Mouse (Mus musculus) spleen, postnatal 36 days (tissue): Measurements from ENCODE around the gene Pcbp4.

Experiments used
- DNase-seq, 2 experiments: peaks; one replicate each; pipeline ENCODE4 v3.0.0; 2022; ENCODE audit warnings: low spot score in 2 of 2, mixed read lengths in 1 of 2

Pcbp4 gene

GRCm38 (mm10) chr9:106447348-106447747 is 5.7 kb upstream of the Pcbp4 start, which contains the start of the genes Abhd14b and Abhd14a:
TSS of gene Abhd14b (plus strand) at chr9:106447459.
TSS of gene Abhd14a (minus strand) at chr9:106447678.
- peak; percentile 86 for DNase-seq

- no peak for DNase-seq
These were observed 5.1 kb upstream of the Pcbp4 start for GRCm38 (mm10) chr9:106447951-106448350.

GRCm38 (mm10) chr9:106448498-106449031 is 4.5 kb upstream of the Pcbp4 start:
- peak; percentile 64 to 68 for DNase-seq

GRCm38 (mm10) chr9:106449947-106450346 is 3.1 kb upstream of the Pcbp4 start:
- no peak for DNase-seq

DNA sequence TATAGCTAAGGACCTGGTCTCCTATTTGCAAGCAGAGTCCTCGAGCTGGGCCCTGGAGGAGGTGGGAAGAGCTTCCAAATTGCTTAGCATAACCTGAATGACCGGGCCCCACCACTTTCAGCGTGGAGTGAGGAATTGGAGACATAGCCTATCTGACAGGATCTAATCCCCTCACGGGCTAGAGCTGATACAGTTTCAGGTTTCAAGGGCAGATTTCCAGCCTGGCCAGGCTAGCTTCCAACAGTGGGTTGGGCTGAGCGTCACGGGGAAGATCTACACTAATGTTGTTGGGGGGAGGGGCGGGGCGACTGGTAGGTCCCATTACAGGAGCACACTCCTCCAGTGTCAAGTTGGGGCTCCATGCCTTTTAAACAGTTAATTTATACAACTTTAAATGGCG is 2.4 kb upstream of the Pcbp4 start:
- no peak for DNase-seq

GRCm38 (mm10) chr9:106451298-106451697 is 1.8 kb upstream of the Pcbp4 start:
- no peak for DNase-seq

DNA sequence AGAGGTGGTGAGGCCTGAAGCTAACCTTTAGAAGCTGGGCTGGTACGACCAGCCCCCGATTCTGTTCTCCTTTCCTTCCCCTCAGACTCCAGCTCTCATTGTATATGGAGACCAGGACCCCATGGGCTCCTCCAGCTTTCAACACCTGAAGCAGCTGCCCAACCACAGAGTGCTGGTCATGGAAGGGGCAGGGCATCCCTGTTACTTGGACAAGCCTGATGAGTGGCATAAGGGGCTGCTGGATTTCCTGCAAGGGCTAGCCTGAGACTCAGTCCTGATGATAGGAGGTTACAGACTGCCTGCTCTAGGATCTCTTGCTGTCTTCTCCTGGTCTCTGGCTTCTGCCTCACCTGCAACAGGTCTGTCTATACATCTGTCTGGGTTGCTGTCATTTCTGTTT is 1.2 kb upstream of the Pcbp4 start:
- DNase-seq: no peak

GRCm38 (mm10) chr9:106452351-106452750 is 740 bp upstream of the Pcbp4 start:
- no peak for DNase-seq

DNA sequence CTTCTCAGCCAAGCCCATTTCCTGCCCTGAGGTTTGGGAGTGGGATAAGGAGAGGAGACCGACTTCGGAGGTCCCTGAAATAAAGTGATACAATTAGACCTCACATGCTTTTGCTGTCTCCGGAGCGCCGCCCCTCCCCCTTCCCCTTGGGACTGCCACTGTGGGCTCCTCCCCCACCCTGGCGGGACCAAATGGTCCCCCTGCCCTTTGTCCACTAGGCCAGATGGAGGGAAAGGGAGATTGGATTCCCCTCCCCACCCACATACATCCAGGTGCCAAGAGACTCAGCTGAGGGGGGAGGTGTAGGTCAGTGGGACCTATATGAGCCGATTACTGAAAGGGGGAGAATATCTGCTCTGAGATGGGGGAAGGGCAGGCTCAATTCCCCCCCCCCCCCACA is 270 bp upstream of the Pcbp4 start:
- no peak for DNase-seq

GRCm38 (mm10) chr9:106454071-106454761 is 1.1 kb downstream of the Pcbp4 start:
- no peak for DNase-seq

- DNase-seq: no peak
These were observed 2.0 kb downstream of the Pcbp4 start for GRCm38 (mm10) chr9:106454888-106455681.

GRCm38 (mm10) chr9:106456325-106457162 is 3.5 kb downstream of the Pcbp4 start:
- no peak for DNase-seq

DNA sequence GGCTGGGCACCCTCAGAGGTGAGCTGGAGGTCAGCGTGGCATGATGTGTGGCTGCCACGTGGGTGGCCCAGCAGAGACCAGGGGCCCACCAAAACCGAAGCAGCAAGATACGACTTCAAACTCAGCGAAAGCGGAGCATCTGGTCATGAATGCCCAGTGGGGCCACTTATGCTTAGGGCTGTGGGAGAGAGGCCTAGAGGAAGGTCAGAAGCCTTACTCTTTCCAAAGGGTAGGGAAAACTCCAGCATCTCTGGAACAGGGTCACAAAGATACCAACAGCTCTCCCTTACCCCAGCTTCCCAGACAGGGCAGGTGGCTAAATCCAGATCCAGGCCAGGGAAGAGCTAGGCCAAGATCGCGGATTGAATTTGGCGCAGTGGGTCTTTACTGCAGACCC is 4.1 kb downstream of the Pcbp4 start:
- DNase-seq: no peak

DNA sequence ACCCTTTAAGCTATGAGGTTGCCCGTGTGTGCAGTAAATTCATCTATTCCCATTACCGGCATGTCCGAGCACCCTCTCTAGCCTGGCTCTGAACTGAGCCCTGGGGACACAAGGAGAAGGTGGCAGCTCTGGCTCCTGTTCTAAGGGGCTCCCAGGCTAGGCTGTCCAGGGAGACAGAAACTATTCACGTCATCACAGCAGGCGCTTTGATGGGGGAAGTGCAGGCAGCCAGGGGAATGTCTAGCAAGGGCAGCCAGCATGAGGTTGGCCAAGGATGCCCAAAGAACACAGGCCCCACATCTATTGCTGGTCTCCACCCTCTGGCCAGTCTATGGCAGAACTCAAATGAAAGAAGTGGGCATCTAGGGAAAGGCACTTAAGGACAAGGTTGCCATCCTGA is 4.8 kb downstream of the Pcbp4 start:
- no peak for DNase-seq

DNA sequence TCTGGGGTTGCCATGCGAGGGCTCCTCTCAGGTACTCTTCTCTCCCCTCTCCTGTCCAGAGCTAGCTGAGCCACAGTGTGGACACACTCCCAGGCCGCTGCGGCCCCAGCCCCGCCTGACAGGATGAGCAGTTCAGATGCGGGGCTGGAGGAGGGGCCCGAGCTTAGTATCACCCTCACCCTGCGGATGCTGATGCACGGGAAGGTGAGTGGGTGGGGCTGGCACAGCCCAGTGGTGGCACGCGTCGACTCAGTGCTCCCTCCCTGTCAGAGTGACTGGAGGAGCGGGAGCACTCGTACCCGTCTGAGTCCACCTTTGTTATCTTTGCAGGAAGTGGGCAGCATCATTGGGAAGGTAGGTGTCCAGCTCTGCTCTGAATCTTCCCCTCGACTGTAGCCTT is 6.9 kb downstream of the Pcbp4 start:
- no peak for DNase-seq

- DNase-seq: no peak
These were observed 7.4 kb downstream of the Pcbp4 start for GRCm38 (mm10) chr9:106460401-106461025.

- no peak for DNase-seq
These were observed 7.9 kb downstream of the Pcbp4 start for GRCm38 (mm10) chr9:106461026-106461415.

DNA sequence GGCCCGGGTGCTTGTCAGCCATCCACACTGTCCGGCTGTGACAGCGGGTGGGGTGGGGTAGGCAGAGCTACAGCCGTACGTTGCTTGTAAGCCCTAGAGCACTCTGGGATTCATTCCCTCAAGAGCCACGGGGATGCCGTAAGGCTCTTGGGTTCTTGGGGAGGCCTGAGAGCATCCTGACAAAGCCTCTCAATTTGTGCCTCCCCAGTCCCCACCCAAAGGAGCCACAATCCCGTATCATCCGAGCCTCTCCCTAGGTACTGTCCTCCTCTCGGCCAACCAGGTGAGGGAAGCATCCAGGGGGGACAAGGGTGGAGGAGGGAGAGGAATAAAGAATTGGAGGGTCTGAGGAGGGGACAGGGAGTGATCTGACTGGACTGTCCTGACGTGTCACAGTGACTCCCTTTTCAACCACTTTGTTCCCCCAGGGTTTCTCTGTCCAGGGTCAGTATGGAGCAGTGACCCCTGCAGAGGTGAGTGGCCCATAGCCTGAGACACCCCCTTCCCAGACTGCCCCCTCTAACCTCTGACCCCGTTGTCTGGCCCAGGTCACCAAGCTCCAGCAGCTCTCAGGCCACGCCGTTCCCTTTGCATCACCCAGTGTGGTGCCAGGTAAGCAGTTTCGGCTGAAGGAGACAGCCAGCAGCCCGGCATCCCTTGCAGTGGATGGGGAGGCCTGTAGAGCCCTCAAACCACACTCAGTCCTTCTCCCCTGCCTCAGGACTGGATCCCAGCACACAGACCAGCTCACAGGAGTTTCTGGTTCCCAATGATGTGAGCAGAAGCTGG is 8.7 kb downstream of the Pcbp4 start:
- no peak for DNase-seq

DNA sequence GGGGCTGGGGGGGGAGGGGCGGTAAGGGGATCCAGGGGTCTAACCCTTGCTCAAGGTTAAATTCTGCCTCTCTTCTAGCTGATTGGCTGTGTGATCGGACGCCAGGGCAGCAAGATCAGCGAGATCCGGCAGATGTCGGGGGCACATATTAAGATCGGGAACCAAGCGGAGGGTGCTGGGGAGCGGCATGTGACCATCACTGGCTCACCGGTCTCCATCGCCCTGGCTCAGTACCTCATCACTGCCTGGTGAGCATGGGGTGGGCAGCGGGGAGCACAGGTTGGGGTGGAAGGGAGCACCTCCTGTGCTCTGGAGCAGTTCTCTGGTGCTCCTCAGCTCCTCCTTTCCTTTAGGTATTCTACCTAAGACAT is 9.3 kb downstream of the Pcbp4 start:
- no peak for DNase-seq

GRCm38 (mm10) chr9:106463122-106464063 is 10.3 kb downstream of the Pcbp4 start:
- no peak for DNase-seq
